Mouse (Mus musculus) lung, adult 2 months (tissue): ENCODE data around the gene Polr2a.

Experiments used
- CTCF ChIP-seq: fragments of 200-500 bp; IDR thresholded peaks from 2 replicates; pipeline ENCODE4 v1.5.1; 2011; ENCODE audit warnings: mild to moderate bottlenecking, low read length, control low read depth; ENCODE audit not compliant: insufficient read depth
- POLR2A ChIP-seq: fragments of 200-500 bp; IDR thresholded peaks from 2 replicates; pipeline ENCODE4 v1.6.1; 2011; ENCODE audit warnings: low read depth, mild to moderate bottlenecking, control low read depth, low read length, borderline replicate concordance; ENCODE audit errors: extremely low read depth

DNA sequence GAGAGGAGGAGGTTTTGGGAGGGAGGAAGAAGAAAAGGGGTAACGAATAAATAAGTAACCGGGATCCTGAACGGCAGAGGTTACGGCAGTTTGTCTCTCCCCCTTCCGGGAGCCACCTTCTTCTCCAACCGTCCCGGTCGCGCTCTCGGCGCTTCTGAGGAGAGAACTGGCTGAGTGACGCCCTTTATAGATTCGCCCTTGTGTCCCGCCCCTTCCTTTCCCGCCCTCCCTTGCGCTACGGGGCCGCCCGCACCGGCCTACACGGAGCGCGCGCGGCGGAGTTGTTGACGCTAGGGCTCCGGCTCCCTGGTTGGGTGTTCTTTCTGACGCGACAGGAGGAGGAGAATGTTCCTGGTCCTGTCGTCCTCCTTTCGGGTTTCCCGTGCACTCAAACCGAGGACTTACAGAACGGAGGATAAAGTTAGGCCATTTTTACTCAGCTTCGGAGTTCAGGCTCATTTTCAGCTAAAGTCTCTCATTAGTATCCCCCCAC, at the start of gene Polr2a:
- no peak for TF ChIP-seq CTCF
- TF ChIP-seq POLR2A = peak; percentile 100
